Mouse (Mus musculus) stomach, postnatal 0 days (tissue): Measurements from ENCODE around the gene Kif26b. TPM values are rescaled to one million over a fixed set of nuclear protein-coding genes. Genes with fewer than 3 reads are reported as not detected.
A peak's percentile ranks its signal among the peaks of the same experiment; 100 is the strongest.

Experiments
- ATAC-seq: fragments of 200-750 bp; cut with Nextera tagmentation; 2 replicates; pipeline ENCODE4 v1.8.0; 2017; ENCODE audit not compliant: low FRiP score, low TSS enrichment
- DNase-seq: peaks from one replicate; pipeline ENCODE4 v3.0.0-alpha.2; 2016; ENCODE audit warnings: low spot score
- H3K27ac ChIP-seq: fragments of 300-500 bp; sonication (generic); replicated peaks from 2 replicates; pipeline ENCODE4 v1.5.1; 2014; ENCODE audit warnings: mild to moderate bottlenecking, control low read depth
- H3K27me3 ChIP-seq: fragments of 300-500 bp; sonication (generic); 2 replicates; pipeline ENCODE4 v1.6.1; 2014; ENCODE audit warnings: low read length; ENCODE audit not compliant: control insufficient read depth, insufficient read depth
- H3K36me3 ChIP-seq: fragments of 300-500 bp; sonication (generic); 2 replicates; pipeline ENCODE4 v1.6.1; 2014; ENCODE audit warnings: low read length, mixed read lengths; ENCODE audit not compliant: control insufficient read depth, insufficient read depth
- H3K4me1 ChIP-seq: fragments of 300-500 bp; sonication (generic); replicated peaks from 2 replicates; pipeline ENCODE4 v1.6.1; 2014; ENCODE audit warnings: antibody characterized with exemption; ENCODE audit not compliant: control insufficient read depth, insufficient read depth
- H3K4me2 ChIP-seq: fragments of 300-500 bp; sonication (generic); replicated peaks from 2 replicates; pipeline ENCODE4 v1.6.1; 2014; ENCODE audit warnings: low read depth, mild to moderate bottlenecking, control low read depth, moderate library complexity
- H3K4me3 ChIP-seq: fragments of 300-500 bp; sonication (generic); 2 replicates; pipeline ENCODE4 v1.5.1; 2014; ENCODE audit warnings: low read depth, low read length, control low read depth
- H3K9ac ChIP-seq: fragments of 300-500 bp; sonication (generic); 2 replicates; pipeline ENCODE4 v1.6.1; 2014; ENCODE audit warnings: mild to moderate bottlenecking, low read length, control low read depth, mixed read lengths
- H3K9me3 ChIP-seq: fragments of 300-500 bp; sonication (generic); 2 replicates; pipeline ENCODE4 v1.6.1; 2016; ENCODE audit warnings: low read length; ENCODE audit not compliant: control insufficient read depth
- CTCF ChIP-seq: IDR thresholded peaks from 2 replicates; pipeline ENCODE4 v1.5.1; 2016; ENCODE audit warnings: antibody characterized with exemption, low read depth, mild to moderate bottlenecking, moderate library complexity
- EP300 ChIP-seq: optimal IDR thresholded peaks from 2 replicates; pipeline ENCODE3; 2016; ENCODE audit warnings: antibody characterized with exemption
- WGBS: fragments of 180-500 bp; shearing (Covaris S2); extraction: QIAGEN DNeasy Blood & Tissue Kit; methylation state at CpG from one replicate; pipeline ENCODE4 v1.1.7; 2014; 5-methylcytosine and 5-hydroxymethylcytosine counted together
- polyA plus RNA-seq: library from polyadenylated mRNA; unstranded; fragments of >200 nt; fragmentation: Nextera tagmentation; extraction: Ambion mirVana; gene quantifications from 2 replicates; pipeline ENCODE4 v1.2.1, GENCODE M21; 2015

The Kif26b gene
- polyA plus RNA-seq, 1 experiment from 2014 or later = 0.69 TPM

DNA sequence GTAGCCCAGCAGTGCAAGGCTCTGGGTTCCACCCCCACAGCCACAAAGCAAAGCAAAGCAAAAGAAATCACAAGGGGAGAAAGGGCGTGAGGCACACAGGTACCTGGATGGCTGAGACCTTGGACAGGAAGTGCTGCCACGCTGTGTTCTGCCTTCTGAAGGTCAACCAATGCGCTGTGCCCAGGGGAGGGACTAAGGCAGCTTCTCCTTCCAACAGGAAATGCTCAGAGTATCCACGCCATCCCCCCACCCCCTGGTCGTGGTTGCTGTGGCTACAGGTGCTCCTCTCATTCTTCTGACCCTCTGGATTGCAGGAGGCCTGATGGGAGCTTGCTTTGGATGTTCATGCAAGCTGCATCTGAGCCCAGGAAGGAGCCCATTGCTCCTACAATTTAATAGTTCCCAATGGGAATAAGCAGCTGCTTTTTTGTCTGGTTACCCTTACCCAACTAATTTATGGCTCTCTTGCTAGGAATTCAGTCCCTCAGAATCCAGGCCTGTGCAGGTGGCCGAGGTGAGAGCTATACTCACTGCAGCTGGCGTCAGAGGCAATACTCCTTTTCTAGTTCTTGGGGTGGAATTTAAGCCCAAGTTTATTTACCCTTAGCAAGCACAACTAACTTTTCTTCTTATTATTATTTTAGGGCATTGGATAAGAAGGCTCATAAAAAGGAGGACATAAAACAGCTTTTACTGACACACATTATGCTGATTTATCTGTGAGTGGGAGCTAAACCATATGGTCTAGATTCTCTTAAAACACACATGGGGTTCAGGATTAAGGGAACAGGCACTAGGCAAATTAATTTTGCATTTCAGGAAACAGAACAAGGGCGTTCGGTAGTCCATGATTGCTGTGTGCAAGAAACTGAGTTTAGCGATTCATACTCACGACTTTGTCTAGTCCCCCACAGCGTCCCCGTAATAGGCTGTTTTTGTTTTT, 61.6 kb downstream of the Kif26b start:
- no peaks in the 10 kb centered on the region for H3K27me3 ChIP-seq
- TF ChIP-seq CTCF (no peak), EP300 (no peak)
- no peaks in the 10 kb centered on the region for H3K36me3 ChIP-seq
- DNase-seq = peak; percentile 72
- no peak overlapping the region for H3K4me2 ChIP-seq
- H3K9ac ChIP-seq = no peak overlapping the region
- 48% methylated on average over 13 of the region's 13 CpGs for WGBS
- H3K9me3 ChIP-seq = no peaks in the 10 kb centered on the region
- no peak overlapping the region for H3K4me3 ChIP-seq
- H3K27ac ChIP-seq = no peak overlapping the region
- no peaks in the 10 kb centered on the region for H3K4me1 ChIP-seq
- ATAC-seq = peak; percentile 90

DNA sequence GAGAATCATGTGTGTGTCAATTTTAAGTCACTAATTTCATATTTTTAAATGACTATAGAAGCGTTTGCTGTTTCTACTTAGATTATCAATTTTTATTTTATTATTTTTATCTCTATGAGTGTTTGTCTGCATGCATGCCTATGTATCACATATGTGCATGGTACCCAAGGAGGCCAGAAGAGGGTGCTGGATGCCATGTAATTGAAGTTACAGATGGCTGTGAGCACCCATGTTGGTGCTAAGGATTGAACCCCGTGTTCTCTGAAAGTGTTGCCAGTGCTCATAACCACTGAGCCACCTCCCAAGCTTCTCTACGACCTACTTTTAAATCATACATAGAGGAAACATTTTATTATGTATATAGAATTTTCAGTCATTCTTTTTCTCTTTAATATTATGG, 68.2 kb downstream of the Kif26b start:
- no peak overlapping the region for H3K9ac ChIP-seq
- H3K9me3 ChIP-seq = no peaks in the 10 kb centered on the region
- TF ChIP-seq EP300 (no peak), CTCF (0 out of 2 replicates have a peak, but pooled peaks have one; percentile 3)
- no peaks in the 10 kb centered on the region for H3K27me3 ChIP-seq
- no peak overlapping the region for H3K4me3 ChIP-seq
- no peak overlapping the region for H3K4me2 ChIP-seq
- no peak for ATAC-seq
- 97% methylated on average over 3 of the region's 3 CpGs for WGBS
- no peaks in the 10 kb centered on the region for H3K4me1 ChIP-seq
- H3K36me3 ChIP-seq = no peaks in the 10 kb centered on the region
- no peak for DNase-seq
- H3K27ac ChIP-seq = no peak overlapping the region

DNA sequence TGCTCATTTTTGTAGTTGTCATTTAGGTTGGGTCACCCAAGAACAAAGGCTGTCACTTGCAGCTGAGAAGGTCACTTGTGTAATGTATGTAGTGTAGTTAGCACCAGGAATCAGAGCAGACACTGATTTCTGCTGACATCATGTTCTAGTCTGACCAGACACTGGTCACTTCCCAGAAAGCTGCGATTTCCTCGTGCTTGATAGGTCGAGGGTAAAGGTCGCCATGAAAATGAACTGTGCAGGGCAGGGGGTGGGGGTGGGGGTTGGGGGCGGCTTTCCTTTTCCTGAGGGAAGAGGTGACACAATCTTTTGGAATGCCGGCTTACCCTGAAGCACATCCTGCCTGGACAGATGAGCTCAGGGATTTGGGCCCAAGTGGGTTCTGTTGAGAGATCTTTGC, 68.8 kb downstream of the Kif26b start:
- DNase-seq (no peak), ATAC-seq (no peak)
- Histone ChIP-seq H3K4me3 (no peak overlapping the region), H3K9me3 (no peaks in the 10 kb centered on the region), H3K4me2 (no peak overlapping the region), H3K9ac (no peak overlapping the region), H3K27me3 (no peaks in the 10 kb centered on the region), H3K36me3 (no peaks in the 10 kb centered on the region), H3K4me1 (no peaks in the 10 kb centered on the region), H3K27ac (no peak overlapping the region)
- no peak for TF ChIP-seq CTCF
- TF ChIP-seq EP300 = no peak
- 75% methylated on average over 6 of the region's 6 CpGs for WGBS

DNA sequence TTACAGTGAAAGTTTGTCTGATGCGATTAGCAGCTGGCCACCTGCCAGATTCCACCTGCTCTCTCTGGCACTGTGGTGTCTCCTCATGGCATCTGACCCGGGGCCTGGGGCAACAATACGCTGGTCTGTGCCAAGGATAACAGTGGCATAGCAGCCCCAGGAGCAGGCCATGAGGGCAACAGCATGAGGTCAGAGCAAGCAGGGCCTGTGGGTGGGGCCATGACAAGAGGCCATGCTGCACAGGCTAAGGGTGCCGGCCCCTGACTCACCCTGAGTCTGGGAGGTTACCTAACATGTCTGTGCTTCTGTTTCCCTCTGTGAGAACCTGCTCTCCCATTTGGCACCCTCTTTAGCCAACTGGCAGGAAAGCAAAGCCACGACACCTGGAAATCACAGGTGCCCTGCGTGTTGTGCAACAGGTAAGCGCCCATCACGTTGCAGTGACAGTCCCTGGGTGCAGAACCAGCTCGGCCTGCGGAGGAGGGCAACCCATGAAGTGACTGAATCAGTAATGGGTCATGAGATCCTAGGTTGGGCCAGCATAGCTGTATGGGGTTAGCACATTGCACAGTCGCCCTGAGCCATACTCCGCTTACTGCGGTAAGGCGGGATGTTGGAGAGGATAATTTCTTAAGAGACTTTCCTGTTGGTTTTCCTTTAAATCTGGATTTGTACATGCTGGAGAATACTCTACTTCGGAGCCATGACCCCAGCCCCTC, 72.1 kb downstream of the Kif26b start:
- Histone ChIP-seq H3K4me1 (no peaks in the 10 kb centered on the region), H3K27me3 (no peaks in the 10 kb centered on the region), H3K4me2 (no peak overlapping the region), H3K9ac (no peak overlapping the region), H3K9me3 (no peaks in the 10 kb centered on the region), H3K27ac (no peak overlapping the region), H3K36me3 (no peaks in the 10 kb centered on the region), H3K4me3 (no peak overlapping the region)
- DNase-seq (peak; percentile 36), ATAC-seq (peak; percentile 83)
- TF ChIP-seq EP300 = no peak
- no peak for TF ChIP-seq CTCF
- WGBS = 73% methylated on average over 15 of the region's 15 CpGs

DNA sequence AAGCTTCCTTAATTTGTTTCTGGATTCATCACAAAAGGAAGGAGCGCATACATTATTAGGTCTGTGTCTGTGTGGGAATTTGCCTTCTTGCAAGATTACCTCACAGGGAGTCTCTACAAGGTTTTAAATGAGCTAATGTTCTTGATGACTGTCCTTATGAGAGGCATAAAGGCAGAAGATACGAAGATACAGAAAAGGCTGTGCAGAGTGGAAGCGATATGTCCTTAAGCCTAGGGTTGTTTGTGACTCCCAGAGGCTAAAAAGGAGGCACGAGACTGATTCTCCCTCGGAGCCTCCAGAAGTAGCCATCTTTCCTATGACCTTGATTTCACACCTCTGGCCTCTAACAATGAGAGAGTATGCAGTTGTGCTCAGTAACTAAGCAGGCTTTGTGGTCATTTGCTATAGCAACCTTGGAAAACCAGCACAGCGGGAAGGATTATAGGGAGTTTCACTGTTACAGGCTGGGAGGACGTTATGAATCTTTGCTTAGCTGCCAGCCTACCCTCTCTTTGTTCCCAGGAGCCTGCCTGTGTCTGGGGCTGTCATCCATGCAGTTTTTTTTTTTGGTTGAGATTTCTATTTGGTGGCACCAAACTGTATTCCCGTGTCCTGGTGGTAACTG, 80.3 kb downstream of the Kif26b start:
- H3K27ac ChIP-seq = no peak overlapping the region
- no peaks in the 10 kb centered on the region for H3K27me3 ChIP-seq
- TF ChIP-seq CTCF (no peak), EP300 (no peak)
- WGBS = 75% methylated on average over 8 of the region's 8 CpGs
- H3K4me1 ChIP-seq = no peaks in the 10 kb centered on the region
- H3K9me3 ChIP-seq = no peaks in the 10 kb centered on the region
- DNase-seq = no peak
- ATAC-seq = no peak
- H3K36me3 ChIP-seq = no peaks in the 10 kb centered on the region
- no peak overlapping the region for H3K9ac ChIP-seq
- no peak overlapping the region for H3K4me2 ChIP-seq
- H3K4me3 ChIP-seq = no peak overlapping the region
